Mouse (Mus musculus) stomach, adult 2 months (tissue): Measurements from ENCODE around the gene Ehd2. TPM values are rescaled to one million over a fixed set of nuclear protein-coding genes. Genes with fewer than 3 reads are reported as not detected.

Experiments used
- polyA plus RNA-seq: library from polyadenylated mRNA; depleted of rRNA; stranded (reverse); fragments of >200 nt; gene quantifications from 2 replicates; pipeline ENCODE4 v1.2.3, GENCODE M21; 2012; rRNA removed

Gene Ehd2
- polyA plus RNA-seq: 27.5 and 29.2 TPM in 2 replicates

DNA sequence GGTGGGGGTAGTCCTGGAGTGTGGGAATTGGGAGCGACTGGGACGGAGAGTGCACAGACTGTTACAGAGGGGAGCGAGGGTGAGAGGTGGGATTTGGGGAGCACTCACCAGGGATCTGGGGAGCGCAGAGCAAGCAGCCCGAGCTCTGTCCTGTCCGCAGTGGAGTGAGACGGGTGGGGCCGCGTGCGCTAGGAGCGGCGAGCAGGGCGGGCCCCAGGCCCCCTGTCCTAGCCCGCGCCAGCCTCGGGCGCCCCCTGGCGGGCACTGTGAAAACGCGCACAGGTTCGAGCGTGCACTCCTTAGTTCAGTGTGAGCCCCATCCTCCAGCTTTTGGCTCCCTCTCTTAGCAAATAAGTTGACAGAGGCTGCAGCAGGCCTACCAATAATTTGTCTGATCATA is at the start of gene Ehd2:
Ehd2 (minus strand) TSS at position 256 of the 400 bp plus-strand sequence.

DNA sequence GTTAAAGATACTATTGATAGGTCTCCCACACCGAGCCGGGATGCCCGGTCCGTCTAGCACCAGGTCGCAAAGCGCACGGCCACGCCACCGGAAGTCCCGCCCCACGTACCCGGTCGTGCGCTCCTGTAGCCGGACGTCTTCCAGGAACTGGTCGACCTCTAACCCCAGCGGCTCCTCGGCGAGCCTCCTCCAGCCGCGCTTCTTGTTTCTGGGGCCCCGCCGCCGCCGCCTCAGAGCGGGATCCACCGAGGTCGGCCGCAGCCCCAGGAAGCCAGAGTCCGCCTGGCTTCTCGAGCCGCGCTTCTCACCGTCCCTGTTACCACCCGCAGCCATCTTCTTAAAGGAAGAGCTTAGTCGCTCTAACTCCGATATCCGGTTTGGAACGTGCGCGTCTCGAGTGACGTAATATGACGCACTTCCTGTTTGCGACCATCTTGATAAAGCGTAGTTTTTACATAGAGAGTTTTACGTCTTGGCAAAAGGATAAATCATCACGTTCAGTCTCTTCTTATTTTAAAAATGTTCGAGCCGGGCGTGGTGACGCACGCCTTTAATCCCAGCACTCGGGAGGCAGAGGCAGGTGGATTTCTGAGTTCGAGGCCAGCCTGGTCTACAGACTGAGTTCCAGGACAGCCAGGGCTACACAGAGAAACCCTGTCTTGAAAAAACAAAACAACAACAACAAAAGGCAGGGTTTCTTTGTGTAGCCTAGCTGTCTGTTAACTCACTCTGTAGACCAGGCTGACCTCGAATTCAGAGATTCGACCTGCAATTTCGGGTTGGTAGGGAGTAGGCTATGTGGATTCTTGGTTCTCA is 21.4 kb downstream of the Ehd2 start, which contains the start of gene Nop53:
Nop53 (minus strand) TSS at position 354 of the 816 bp plus-strand sequence.

DNA sequence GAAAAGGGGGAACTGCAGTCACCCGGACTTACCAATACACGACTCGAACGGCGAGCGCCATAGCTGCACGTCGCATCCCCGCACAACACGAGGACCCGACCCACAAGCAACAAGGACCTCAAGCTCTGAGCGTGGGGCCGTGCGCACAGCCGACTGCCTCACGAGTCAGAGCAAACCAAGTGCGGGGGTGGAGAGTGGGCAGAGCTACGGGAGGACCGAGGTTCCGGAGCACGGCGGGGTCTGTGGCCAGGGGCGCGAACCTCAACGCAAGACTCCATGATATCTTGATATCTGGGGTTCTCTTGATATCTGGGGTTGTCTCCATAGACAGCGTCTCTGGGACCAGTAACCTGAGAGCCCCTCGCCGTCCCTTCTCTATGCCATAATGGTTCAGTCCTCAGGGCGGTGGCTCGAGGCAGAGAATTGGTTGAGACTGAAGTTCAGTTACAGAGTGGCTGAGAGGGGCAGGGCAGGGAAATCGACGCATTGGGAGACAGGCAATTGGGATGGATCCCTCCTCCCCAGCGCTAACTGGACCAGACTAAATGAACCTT is 45.1 kb downstream of the Ehd2 start, which contains the start of gene Selenow:
Selenow (minus strand) TSS at position 183 of the 554 bp plus-strand sequence.

Other genes with a start within 250 kb of the Ehd2 start
- not detected in 2 replicates for gene Obox5, start 217.4 kb downstream of the Ehd2 start, polyA plus RNA-seq
- gene Obox6, start 127.9 kb downstream of the Ehd2 start, polyA plus RNA-seq: not detected in 2 replicates
- not detected in 2 replicates for gene Crx, start 87.6 kb downstream of the Ehd2 start, polyA plus RNA-seq
- gene Crxos, start 85.0 kb downstream of the Ehd2 start, polyA plus RNA-seq: not detected in 2 replicates
- 138 and 184 TPM in 2 replicates for gene Selenow, start 45.2 kb downstream of the Ehd2 start, polyA plus RNA-seq
- 35.0 and 43.3 TPM in 2 replicates for gene Nop53, start 21.5 kb downstream of the Ehd2 start, polyA plus RNA-seq
- 8.9 and 11.6 TPM in 2 replicates for gene Bicra, start 80.4 kb upstream of the Ehd2 start, polyA plus RNA-seq
- 0.01 TPM in 1 of 2 replicates, not detected in the other for gene Zfp541, start 94.2 kb upstream of the Ehd2 start, polyA plus RNA-seq
- gene Napa, start 130.9 kb upstream of the Ehd2 start, polyA plus RNA-seq: 109 and 126 TPM in 2 replicates
- 9.2 and 12.5 TPM in 2 replicates for gene Kptn, start 152.3 kb upstream of the Ehd2 start, polyA plus RNA-seq
- 2.0 and 2.7 TPM in 2 replicates for gene Slc8a2, start 162.3 kb upstream of the Ehd2 start, polyA plus RNA-seq
- 22.8 and 30.1 TPM in 2 replicates for gene Meis3, start 207.5 kb upstream of the Ehd2 start, polyA plus RNA-seq